Mouse (Mus musculus): ENCODE measurements around the gene Ap1m2.
A peak's percentile ranks its signal among the peaks of the same experiment; 100 is the strongest.
"Not testable (repeated sequence)": the region's sequence is repeated elsewhere in the genome, so short reads cannot be mapped to it uniquely, and the experiment has no call there.

Gene Ap1m2

GRCm38 (mm10) chr9:21261831-21262230 is 50.3 kb downstream of the Ap1m2 start:
- DNase-seq (ENCODE audit: low read depth, low spot score) = peak; percentile 26

GRCm38 (mm10) chr9:21260491-21261040 is 51.6 kb downstream of the Ap1m2 start:
- peak; percentile 84 for DNase-seq (ENCODE audit: low read depth, low spot score)

GRCm38 (mm10) chr9:21256349-21256748 is 55.8 kb downstream of the Ap1m2 start:
- not testable (repeated sequence) for DNase-seq (ENCODE audit: low read depth, low spot score)

DNA sequence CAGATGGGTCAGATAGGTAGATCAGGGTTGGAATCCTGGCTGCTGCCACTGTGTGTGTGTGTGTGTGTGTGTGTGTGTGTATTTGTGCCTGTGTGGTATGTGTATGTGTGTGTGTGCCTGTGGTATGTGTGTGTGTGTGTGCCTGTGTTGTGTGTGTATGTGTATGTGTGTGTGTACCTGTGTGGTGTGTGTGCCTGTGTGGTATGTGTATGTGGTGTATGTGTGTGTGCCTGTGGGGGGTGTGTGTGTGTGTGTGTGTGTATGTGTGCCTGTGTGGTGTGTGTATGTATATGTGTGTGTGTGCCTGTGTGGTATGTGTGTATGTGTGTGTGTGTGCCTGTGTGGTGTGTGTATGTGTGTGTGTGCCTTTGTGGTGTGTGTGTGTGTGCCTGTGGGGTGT is 57.4 kb downstream of the Ap1m2 start:
- no peak for DNase-seq (ENCODE audit: low read depth, low spot score)

GRCm38 (mm10) chr9:21251116-21251735 is 60.9 kb downstream of the Ap1m2 start:
- DNase-seq (ENCODE audit: low read depth, low spot score) = no peak

DNA sequence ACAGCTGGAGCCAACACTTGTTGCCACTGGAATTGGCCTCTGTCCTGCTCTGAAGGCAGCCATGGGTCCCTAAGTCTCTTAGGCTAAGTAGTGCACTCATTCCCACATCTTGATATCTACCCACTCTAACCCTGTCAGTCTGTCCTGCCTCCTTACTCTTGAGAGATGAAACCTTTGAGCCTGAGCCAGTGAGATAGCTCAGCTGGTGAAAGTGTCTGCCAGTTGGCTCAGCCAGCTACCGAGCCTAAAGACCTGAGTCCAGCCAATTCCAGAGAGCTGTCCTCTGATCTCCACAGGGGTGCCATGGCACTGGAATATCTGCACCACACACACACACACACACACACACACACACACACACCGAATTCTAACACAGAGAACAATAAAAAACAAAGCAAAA is 61.6 kb downstream of the Ap1m2 start:
- no peak for DNase-seq (ENCODE audit: low read depth, low spot score)

DNA sequence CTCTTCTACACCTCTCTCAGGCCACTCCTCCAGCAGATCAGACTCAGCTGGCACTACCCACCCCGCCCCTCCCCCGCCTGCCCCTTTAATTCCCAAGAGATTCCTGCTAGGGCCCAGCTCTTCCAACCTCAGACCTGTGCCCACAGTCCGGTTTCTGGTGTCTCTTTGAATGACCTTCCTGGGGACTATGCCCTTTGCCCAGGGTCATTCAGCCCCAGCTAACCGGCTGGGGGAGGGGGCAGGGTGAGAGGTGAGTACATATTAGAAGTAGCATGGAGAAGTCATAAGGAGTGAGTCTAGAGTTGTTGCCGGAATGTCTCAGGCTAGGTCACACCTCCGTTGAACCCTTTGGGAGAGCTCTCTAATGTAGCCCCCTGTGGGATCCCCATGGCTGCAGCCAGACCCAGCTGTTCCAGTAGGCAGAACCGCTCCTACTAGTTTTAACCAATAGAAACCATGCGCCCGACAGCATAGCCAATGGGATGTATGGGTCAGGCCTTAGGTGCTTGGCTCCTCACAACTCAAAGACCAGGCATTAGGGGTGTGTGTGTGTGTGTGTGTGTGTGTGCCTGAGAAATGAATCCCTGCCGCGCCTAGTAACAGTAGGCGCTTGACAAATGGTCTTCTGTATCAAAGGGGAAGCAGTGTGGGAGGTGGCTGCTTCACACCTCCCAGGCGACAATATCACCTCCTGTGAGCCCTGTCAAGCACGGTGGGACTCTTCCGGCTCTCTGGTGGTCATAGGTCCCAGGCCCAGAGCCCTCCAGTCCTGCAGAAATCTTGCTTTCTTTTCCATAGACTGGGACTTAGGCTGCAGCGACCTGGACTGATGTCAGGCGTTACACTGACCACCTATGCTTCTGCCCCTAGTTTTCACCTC is 62.3 kb downstream of the Ap1m2 start:
- DNase-seq (ENCODE audit: low read depth, low spot score) = no peak

DNA sequence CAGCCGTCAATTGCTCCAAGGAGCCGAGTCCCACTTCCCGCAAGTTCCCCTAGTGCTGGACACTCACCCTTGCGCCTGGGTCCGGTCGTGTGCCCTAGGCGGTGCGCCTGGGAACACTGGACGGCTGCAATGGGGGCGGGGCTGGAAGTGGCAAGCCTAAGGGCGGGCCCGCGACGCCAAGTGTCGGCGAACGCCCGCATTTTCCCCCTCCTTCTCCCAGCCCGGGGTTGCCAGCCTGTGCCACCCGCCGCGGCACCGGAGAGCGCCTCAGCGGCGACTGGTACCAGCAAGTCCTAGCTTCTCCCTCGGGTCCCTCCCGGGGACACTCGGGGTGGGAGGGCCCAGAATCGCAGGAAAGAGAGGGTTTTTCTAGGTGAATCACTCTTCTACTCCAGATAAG is 63.8 kb downstream of the Ap1m2 start, which contains the start of gene S1pr5:
Gene S1pr5, minus strand, starts transcription at position 118 of the 400 bp plus-strand sequence.
- DNase-seq (ENCODE audit: low read depth, low spot score) = no peak

GRCm38 (mm10) chr9:21246342-21246741 is 65.8 kb downstream of the Ap1m2 start:
- no peak for DNase-seq (ENCODE audit: low read depth, low spot score)

GRCm38 (mm10) chr9:21245113-21245487 is 67.0 kb downstream of the Ap1m2 start:
- no peak for DNase-seq (ENCODE audit: low read depth, low spot score)

- no peak for DNase-seq (ENCODE audit: low read depth, low spot score)
Measured at GRCm38 (mm10) chr9:21244428-21245112, 67.6 kb downstream of the Ap1m2 start.

All from 3T3-L1 (cell line).